Mouse (Mus musculus) forebrain, embryonic 11.5 days (tissue): ENCODE measurements around the gene Thsd4. TPM values are rescaled to one million over a fixed set of nuclear protein-coding genes. Genes with fewer than 3 reads are reported as not detected.

Experiments
- ATAC-seq: fragments of 200-750 bp; cut with Nextera tagmentation; replicated peaks from 2 replicates; pipeline ENCODE4 v1.8.0; 2017; ENCODE audit warnings: moderate TSS enrichment; ENCODE audit not compliant: low FRiP score
- DNase-seq: peaks from one replicate; pipeline ENCODE4 v3.0.0-alpha.2; 2017; ENCODE audit warnings: low spot score
- H3K27ac ChIP-seq: fragments of 300-500 bp; sonication (generic); 2 replicates; pipeline ENCODE4 v1.5.1; 2014; ENCODE audit warnings: low read depth, low read length
- H3K27me3 ChIP-seq: fragments of 300-500 bp; sonication (generic); 2 replicates; pipeline ENCODE4 v1.6.1; 2014; ENCODE audit warnings: mild to moderate bottlenecking, low read length, mixed read lengths; ENCODE audit not compliant: control insufficient read depth, insufficient read depth
- H3K36me3 ChIP-seq: fragments of 300-500 bp; sonication (generic); 2 replicates; pipeline ENCODE4 v1.6.1; 2014; ENCODE audit warnings: mild to moderate bottlenecking, low read length, moderate library complexity, mixed read lengths; ENCODE audit not compliant: control insufficient read depth, insufficient read depth
- H3K4me1 ChIP-seq: fragments of 300-500 bp; sonication (generic); replicated peaks from 2 replicates; pipeline ENCODE4 v1.6.1; 2014; ENCODE audit warnings: low read length, mixed read lengths; ENCODE audit not compliant: control insufficient read depth, insufficient read depth
- H3K4me2 ChIP-seq: fragments of 300-500 bp; sonication (generic); 2 replicates; pipeline ENCODE4 v1.6.1; 2014; ENCODE audit warnings: low read depth, mild to moderate bottlenecking, low read length, moderate library complexity, mixed read lengths; ENCODE audit not compliant: severe bottlenecking
- H3K4me3 ChIP-seq: fragments of 300-500 bp; sonication (generic); 2 replicates; pipeline ENCODE4 v1.5.1; 2014; ENCODE audit warnings: low read depth, low read length
- H3K9ac ChIP-seq: fragments of 300-500 bp; sonication (generic); 2 replicates; pipeline ENCODE4 v1.6.1; 2014; ENCODE audit warnings: low read length
- H3K9me3 ChIP-seq: fragments of 300-500 bp; sonication (generic); 2 replicates; pipeline ENCODE4 v1.6.1; 2016; ENCODE audit warnings: low read length, mixed read lengths; ENCODE audit not compliant: control insufficient read depth
- WGBS: fragments of 180-500 bp; shearing (Covaris S2); extraction: QIAGEN DNeasy Blood & Tissue Kit; methylation state at CpG from one replicate; pipeline ENCODE4 v1.1.7; 2014; 5-methylcytosine and 5-hydroxymethylcytosine counted together
- polyA plus RNA-seq: library from polyadenylated mRNA; unstranded; fragments of >200 nt; fragmentation: Nextera tagmentation; extraction: Ambion mirVana; gene quantifications from 2 replicates; pipeline ENCODE4 v1.2.1, GENCODE M21; 2014

The Thsd4 gene
- polyA plus RNA-seq, 1 experiment from 2014 or later: 4.6 TPM

DNA sequence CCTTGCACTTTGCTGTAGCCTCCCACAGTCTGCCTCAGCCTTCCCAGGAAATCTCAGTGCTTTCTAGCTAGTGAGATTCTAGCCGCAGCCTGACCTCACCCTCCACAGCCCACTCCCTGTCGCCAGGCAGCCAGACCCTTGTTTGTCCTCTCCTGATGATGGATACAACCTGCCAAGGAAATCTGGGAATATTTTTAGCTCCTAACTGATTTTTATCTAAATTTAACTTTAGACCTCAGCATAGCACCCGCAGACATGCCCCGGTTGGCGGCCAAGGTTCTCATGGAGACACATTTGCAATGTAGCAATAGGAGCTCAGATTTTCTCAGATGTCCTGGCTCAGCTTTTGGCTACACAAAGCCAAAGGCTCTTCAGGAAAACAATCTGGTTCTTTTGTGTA lies 205.3 kb downstream of the Thsd4 start:
- Histone ChIP-seq H3K4me1 (peaks cover 2% of the 10 kb centered on the region; the same call in 1 of the 2 replicates), H3K4me3 (no peak overlapping the region), H3K36me3 (no peaks in the 10 kb centered on the region), H3K27ac (no peak overlapping the region), H3K9ac (no peak overlapping the region), H3K27me3 (no peaks in the 10 kb centered on the region), H3K9me3 (no peaks in the 10 kb centered on the region), H3K4me2 (no peak overlapping the region)
- ATAC-seq: no peak
- no peak for DNase-seq
- WGBS: 93% methylated on average over 5 of the region's 5 CpGs

DNA sequence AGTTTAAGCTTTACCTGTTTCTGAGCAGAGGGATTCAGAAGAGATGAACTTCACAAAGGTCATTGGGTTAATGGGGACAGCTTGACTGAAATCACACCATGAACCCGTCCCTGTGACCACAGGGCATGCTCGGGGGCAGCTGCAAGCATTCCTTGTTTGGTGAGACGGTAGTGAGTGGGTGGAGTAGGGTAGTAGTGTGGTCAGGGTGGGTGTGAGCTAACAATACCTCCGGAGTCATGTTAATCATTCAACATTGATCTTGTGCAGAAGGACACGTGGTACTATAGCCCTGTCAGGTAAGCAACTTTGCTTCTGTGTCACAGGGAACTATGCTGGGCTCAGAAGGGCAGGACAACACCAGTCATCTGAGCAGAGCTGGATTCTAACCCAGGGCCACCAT lies 206.3 kb downstream of the Thsd4 start:
- no peak overlapping the region for H3K4me2 ChIP-seq
- peaks cover 2% of the 10 kb centered on the region; the same call in 1 of the 2 replicates for H3K4me1 ChIP-seq
- DNase-seq (no peak), ATAC-seq (no peak)
- no peaks in the 10 kb centered on the region for H3K27me3 ChIP-seq
- H3K9me3 ChIP-seq: no peaks in the 10 kb centered on the region
- WGBS: 80% methylated on average over 5 of the region's 5 CpGs
- no peak overlapping the region for H3K4me3 ChIP-seq
- no peak overlapping the region for H3K9ac ChIP-seq
- H3K36me3 ChIP-seq: no peaks in the 10 kb centered on the region
- no peak overlapping the region for H3K27ac ChIP-seq

DNA sequence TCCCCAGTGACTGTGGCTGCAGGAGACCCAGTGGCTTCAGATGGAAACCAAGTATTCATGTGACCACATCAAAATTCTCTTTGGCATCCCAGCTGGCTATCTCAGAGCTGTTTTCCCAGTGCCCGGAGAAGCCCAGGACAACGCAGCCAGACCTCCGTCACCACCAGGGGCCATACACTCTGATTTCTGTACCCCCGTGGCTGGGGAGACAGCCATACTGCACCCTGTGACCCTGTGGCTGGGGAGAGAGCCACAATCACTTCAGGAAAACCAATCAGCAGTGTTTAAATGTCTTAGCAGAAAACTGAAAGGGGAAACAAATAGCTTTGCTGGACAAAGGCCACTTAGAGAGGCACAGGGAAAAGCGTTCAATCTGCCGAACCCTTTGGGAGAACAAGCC lies 208.2 kb downstream of the Thsd4 start:
- no peaks in the 10 kb centered on the region for H3K36me3 ChIP-seq
- no peak overlapping the region for H3K27ac ChIP-seq
- 65% methylated on average over 6 of the region's 6 CpGs for WGBS
- DNase-seq (no peak), ATAC-seq (no peak)
- H3K4me3 ChIP-seq: no peak overlapping the region
- H3K4me2 ChIP-seq: no peak overlapping the region
- H3K27me3 ChIP-seq: no peaks in the 10 kb centered on the region
- no peaks in the 10 kb centered on the region for H3K9me3 ChIP-seq
- H3K4me1 ChIP-seq: peaks cover 2% of the 10 kb centered on the region; the same call in 1 of the 2 replicates
- H3K9ac ChIP-seq: no peak overlapping the region

DNA sequence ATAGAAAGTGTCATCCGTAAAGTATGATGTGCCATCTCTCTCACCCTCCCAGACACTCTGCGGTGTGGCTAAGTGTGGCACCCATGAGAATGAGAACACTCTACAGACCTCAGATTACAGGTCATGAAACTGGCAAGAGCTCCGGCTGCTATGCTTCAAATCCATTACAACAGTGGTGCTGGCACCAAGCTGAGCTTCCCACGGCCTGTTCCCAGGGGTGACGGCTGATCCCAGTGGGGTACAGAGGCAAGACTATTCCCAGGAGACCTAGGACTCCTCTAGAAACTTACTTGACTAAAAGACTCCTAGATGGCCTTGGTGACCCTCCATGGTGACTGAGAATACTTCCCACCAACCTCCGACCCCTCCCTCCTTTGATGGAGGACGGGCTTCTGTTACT lies 209.2 kb downstream of the Thsd4 start:
- H3K4me2 ChIP-seq: no peak overlapping the region
- H3K9ac ChIP-seq: no peak overlapping the region
- WGBS: 87% methylated on average over 7 of the region's 7 CpGs
- no peak for DNase-seq
- no peaks in the 10 kb centered on the region for H3K36me3 ChIP-seq
- H3K27me3 ChIP-seq: no peaks in the 10 kb centered on the region
- H3K4me3 ChIP-seq: no peak overlapping the region
- H3K9me3 ChIP-seq: no peaks in the 10 kb centered on the region
- no peak for ATAC-seq
- no peak overlapping the region for H3K27ac ChIP-seq
- H3K4me1 ChIP-seq: peaks cover 2% of the 10 kb centered on the region; the same call in 1 of the 2 replicates

DNA sequence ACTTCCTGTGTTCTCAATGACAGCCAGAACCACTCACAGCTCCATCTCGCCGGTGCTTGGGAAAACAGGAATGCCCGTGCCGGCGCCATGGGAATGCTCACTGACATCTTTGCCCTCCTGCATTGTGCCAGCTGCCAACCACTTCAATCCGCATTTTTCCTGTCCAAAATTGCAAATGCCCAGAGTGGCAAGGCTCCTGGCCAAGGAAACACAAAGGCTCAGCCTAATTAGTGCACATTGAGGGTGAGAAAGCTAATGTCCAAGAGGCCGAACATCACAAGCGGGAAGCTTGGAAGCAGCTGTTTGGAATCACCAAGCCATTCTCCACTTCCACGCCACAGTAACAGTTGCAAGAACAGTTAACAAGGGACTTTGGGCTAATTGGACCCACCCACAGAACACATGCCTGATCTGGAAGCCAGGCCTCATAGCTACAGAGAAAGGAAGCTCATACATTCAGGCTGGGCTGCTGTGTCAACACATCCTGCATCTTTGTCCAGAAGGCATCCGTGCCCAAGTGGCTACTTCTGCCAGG lies 210.2 kb downstream of the Thsd4 start:
- Histone ChIP-seq H3K9ac (no peak overlapping the region), H3K4me1 (peaks cover 2% of the 10 kb centered on the region; the same call in 1 of the 2 replicates), H3K27me3 (no peaks in the 10 kb centered on the region), H3K9me3 (no peaks in the 10 kb centered on the region), H3K27ac (no peak overlapping the region), H3K36me3 (no peaks in the 10 kb centered on the region), H3K4me3 (no peak overlapping the region), H3K4me2 (no peak overlapping the region)
- ATAC-seq: no peak
- WGBS: 61% methylated on average over 10 of the region's 10 CpGs
- DNase-seq: no peak

DNA sequence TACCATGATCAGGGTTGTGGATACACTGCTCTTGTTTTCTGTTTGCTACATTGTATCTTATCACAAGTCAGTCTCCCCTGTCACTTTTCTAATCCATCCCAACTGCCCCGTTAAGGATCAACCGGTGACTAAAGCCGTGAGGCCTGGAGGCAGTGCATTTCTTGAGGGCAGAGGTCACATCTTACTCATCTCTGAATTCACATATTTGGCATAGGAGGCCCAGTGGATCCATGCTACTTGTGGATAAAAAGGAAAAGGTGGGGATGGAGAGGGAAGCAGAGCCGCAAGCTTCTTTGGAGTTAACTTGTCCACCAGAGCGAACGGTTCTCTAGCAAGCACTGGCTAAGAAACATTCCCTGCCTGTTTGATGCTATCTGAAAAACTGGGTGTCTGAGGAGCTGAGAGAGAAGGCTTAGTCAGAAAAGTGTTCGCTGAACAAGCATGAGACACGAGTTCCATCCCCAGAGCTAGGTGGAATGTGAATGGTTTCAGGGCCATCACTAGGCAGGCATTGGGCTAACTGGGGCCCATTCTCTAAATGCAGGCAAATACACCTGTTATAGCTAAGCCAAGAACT lies 211.0 kb downstream of the Thsd4 start:
- H3K4me2 ChIP-seq: no peak overlapping the region
- no peaks in the 10 kb centered on the region for H3K9me3 ChIP-seq
- H3K27ac ChIP-seq: no peak overlapping the region
- DNase-seq (no peak), ATAC-seq (no peak)
- no peaks in the 10 kb centered on the region for H3K36me3 ChIP-seq
- no peak overlapping the region for H3K4me3 ChIP-seq
- peaks cover 2% of the 10 kb centered on the region; the same call in 1 of the 2 replicates for H3K4me1 ChIP-seq
- no peaks in the 10 kb centered on the region for H3K27me3 ChIP-seq
- no peak overlapping the region for H3K9ac ChIP-seq
- WGBS: 67% methylated on average over 8 of the region's 8 CpGs

DNA sequence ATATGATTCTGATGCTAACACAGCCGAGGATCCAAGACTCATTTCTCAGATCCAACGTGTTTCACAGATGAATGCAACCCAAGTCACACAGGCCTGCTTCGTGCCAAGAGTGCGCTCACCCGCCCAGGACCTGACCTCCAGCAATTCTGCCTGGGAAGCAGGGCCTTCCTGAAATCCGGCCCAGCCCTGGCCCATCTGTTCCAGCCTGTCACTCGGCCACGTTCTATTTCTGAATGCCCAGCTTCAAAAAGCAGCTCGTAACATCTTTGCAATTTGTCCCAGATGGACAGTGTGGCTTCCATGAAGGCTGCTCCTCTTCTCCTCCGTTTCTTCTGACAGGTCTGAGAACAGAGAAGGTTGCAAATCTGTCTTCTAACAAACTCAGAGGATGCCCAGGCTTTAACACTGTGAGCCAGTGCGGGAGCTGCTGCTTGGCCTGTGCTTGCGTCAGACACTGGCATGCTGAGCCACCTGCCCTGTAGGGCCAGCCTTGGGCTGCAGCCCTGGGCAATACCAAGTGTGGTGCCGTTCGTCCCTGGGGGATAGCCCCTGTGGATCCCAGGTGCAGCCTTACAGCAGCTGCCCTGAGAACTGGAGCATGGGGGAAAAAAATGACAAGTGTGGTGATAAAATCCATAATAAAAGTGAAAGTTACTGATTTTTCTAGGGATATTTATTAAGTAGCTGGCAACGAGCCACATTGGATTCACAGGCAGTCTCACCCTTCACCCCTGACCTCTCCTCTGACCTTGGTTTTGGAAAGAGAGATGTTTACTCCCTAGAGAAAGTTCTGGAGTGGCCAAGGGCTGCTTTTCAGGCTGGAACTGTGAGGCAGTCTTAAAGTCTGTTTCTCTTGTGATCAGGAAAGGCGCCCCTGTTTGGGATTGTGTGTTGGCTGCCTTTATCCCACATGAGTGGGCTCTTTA lies 211.8 kb downstream of the Thsd4 start:
- no peak for ATAC-seq
- Histone ChIP-seq H3K9ac (no peak overlapping the region), H3K4me1 (peaks cover 2% of the 10 kb centered on the region; the same call in 1 of the 2 replicates), H3K27me3 (no peaks in the 10 kb centered on the region), H3K4me2 (no peak overlapping the region), H3K9me3 (no peaks in the 10 kb centered on the region), H3K36me3 (no peaks in the 10 kb centered on the region), H3K4me3 (no peak overlapping the region), H3K27ac (no peak overlapping the region)
- 74% methylated on average over 16 of the region's 16 CpGs for WGBS
- DNase-seq: no peak

DNA sequence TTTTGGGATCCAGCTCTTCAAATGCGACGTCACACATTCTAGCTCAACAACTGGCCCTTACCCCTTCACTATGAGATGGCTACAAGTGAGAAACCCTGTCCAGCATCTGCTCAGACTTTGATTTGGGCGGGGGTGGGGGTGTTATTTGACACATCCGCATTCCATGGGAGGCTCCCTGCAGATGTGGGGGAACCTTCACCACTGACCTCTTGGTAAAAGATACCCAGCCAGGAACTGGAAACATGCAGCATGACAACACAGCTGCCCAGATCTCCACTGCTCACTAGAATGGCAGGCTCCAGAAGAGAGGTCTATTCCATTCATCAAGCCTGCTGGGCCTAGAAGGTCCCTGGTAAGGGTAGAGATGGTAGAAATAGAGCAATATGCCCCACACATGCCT lies 213.7 kb downstream of the Thsd4 start:
- Histone ChIP-seq H3K9me3 (no peaks in the 10 kb centered on the region), H3K4me2 (no peak overlapping the region), H3K27ac (no peak overlapping the region), H3K4me3 (no peak overlapping the region), H3K36me3 (no peaks in the 10 kb centered on the region), H3K4me1 (peaks cover 2% of the 10 kb centered on the region; the same call in 1 of the 2 replicates), H3K9ac (no peak overlapping the region), H3K27me3 (no peaks in the 10 kb centered on the region)
- DNase-seq: no peak
- no peak for ATAC-seq
- WGBS: 76% methylated on average over 4 of the region's 4 CpGs
